Mouse (Mus musculus): ENCODE measurements around the gene Ell.
"Not testable (repeated sequence)": the region's sequence is repeated elsewhere in the genome, so short reads cannot be mapped to it uniquely, and the experiment has no call there.

Gene Ell

DNA sequence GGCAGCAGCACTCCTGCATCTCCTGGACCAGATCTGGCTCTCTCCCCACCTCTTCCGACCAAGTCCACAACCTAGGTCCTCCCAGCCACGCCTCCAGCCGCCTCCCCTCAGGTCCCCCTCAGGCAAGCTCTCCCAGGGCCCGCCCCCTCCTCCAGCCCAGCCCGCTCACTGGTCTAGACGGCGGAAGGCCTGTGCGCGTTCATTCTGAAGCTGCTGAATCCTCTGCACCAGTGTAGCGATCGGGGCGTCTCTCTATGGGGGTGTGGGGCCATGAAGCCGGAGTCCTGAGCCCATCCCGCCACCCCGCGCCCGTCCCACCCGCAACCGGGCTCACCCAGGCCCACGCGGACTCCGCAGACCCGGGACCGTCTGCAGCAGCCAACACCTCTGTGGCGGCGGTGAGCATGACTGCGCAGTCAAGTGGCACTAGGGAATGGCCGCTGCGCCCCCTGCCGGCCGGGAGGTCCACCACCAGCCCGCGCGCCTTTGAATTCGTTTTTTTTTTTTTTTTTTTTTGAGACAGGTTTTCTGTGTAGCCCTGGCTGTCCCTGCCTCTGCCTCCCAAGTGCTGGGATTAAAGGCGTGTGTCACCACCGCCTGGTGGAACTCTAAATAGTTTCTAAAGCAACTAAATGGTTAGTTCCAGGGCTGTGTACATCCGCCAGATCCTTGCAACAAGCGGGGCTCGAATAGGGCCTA, 32.8 kb upstream of the Ell start, which contains the start of gene Rex1bd:
Rex1bd (minus strand) TSS at position 425 of the 699 bp plus-strand sequence.
- peak; percentile 92 to 93 for DNase-seq (ENCODE audit: low spot score in 2 of 2)

DNA sequence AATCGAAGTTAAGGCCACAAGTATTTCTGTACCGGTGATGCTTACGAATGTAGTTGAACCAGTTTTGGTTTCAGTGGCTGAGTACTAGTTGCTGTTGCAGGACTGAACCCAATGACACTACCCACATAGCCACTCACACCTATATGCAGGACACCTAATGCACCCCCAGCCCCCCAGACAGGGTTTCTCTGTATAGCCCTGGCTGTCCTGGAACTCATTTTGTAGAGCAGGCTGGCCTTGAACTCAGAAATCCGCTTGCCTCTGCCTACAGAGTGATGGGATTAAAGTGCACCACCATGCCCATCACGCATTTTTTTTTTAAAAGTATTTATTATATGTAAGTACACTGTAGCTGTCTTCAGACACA, 32.2 kb upstream of the Ell start:
- no peak for DNase-seq (ENCODE audit: low spot score in 2 of 2)

DNA sequence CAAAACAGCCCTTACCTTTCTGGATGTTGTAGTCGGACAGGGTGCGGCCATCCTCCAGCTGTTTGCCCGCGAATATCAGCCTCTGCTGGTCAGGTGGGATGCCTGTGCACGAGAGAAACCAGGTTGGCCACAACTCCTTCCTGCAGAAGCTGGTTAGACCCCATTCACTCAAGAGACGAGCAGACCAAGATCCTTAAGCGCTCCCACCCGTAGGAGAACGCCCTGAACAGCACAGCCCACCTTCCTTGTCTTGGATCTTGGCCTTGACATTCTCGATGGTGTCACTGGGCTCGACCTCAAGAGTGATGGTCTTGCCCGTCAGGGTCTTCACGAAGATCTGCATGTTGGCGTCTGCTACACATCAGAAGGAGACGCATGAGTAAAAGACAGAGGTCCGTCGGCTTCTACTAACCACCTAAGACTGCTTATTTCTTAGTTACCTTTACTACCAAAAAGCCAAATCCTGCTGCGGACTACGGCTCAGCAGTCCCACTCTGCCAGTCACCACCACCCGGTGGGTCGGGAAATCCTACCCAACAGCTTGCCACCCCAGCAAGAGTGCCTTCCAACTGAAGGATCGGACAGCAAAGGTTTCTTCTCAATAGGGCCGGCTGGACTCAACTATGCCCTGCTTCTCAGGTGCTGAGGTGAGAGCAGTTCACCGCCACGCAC, 29.8 kb upstream of the Ell start:
- no peak for DNase-seq (ENCODE audit: low spot score in 2 of 2)

DNA sequence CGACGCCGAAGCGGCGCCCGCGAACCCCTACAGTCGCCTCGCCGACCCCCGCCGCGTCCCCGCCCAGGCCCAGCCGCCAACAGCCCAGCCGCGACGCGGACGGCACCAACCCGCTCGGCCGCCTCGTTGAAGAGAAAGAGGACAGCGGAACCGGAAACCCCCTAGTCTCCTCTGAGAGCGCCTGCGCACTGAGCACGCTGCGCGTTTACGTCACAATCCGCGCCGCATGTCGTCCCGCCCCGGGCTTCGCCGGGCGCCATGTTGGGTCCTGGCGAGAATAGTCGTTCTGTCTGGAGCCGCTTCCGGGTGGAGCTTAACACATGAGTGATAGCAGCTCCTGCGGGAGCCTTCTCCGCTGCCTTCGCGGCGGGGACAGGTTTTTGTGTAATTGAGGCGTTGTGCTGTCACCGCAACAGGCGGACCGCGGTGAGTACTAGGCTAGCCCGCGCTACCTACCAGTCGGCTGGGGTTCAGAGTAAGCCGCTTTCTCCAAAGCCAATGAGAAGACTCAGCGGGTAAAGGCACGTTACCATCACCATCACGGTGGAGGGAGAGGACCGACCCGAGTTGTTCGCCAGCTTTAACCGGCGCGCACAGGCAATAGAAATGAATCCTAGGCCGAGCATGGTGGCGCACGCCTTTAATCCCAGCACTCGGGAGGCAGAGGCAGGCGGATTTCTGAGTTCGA, 28.9 kb upstream of the Ell start, which contains the start of gene Uba52:
Uba52 (minus strand) TSS at position 574 of the 688 bp plus-strand sequence.
- peak; percentile 98 to 99 for DNase-seq (ENCODE audit: low spot score in 2 of 2)

DNA sequence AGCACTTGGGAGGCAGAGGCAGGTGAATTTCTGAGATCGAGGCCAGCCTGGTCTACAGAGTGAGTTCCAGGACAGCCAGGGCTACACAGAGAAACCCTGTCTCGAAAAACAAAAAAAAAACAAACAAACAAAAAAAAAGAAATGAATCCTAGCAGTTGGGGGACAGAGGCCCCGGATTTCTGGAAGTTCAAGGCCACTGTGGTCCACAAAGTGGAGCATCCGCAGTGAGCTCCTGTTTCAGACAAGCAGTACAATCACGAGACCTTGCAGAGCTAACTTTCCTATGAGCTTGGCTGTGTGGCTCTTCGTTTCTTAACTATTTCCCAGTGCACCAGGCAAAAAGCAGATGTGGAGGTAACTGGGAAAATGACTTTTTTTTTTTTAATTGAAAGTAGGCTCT, 28.1 kb upstream of the Ell start:
- DNase-seq (ENCODE audit: low spot score in 2 of 2): not testable (repeated sequence)

DNA sequence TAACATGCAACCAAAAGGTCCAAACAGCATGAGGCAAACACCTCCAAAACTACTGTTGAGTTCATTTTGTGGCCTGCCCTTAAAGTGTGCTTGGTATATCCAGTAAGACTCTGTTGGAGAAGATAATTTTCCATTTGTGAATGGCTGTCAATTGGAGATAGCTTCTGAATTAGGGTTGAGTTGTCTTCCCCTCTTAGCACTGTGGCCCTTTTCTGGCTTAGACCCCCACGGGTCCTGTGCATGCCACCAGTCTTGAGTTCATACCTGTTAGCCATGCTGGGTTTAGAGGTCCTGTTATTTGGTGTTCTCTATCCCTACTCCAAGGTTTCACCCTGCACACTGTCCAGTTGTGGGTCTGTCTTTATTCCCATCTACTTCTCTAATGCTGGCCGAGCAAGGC, 27.5 kb upstream of the Ell start:
- no peak for DNase-seq (ENCODE audit: low spot score in 2 of 2)

DNA sequence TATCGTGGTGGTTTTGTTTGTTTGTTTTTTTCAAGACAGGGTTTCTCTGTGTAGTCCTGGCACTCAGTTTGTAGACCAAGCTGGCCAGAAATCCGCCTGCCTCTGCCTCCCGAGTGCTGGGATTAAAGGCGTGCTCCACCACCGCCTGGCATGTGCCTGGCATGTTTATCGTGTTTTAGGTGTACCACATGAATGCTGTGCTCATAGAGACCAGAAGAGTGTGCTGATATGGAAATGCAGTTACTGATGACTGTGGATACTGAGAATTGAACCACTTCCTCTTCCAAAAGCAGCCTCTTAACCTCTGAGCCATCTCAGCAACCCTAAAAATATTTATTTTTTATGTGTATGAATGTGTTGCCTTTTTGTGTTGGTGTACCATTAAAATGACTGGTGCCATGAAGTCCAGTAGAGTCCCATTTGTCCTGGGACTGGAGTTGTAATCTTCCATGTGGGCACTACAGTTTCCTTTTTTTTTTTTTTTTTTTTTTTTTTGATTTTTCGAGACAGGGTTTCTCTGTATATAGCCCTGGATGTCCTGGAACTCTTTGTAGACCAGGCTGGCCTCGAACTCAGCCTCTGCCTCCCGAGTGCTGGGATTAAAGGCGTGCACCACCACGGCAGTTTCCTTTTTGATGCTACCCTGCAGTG, 26.9 kb upstream of the Ell start:
- no peak for DNase-seq (ENCODE audit: low spot score in 2 of 2)

DNA sequence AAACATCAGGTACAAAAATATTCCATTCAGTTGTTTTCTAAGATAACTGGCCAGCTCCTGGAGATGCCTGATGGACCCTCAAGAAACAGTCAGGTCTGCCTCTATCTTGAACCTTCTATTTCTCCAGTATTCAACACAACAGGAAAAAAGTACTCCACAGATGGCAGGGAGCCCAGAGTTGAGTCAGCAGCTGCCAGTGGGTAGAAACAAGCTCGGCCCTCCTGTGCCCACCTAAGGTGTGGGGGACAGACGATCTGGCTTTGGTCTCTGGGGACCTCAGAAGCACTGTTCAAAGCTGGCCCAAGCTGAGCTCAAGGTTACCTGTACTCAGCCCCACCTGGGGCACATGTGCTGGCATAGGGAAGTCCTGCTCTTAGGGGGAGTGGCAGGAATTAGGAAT, 25.8 kb upstream of the Ell start:
- peak; percentile 66 to 72 for DNase-seq (ENCODE audit: low spot score in 2 of 2)

DNA sequence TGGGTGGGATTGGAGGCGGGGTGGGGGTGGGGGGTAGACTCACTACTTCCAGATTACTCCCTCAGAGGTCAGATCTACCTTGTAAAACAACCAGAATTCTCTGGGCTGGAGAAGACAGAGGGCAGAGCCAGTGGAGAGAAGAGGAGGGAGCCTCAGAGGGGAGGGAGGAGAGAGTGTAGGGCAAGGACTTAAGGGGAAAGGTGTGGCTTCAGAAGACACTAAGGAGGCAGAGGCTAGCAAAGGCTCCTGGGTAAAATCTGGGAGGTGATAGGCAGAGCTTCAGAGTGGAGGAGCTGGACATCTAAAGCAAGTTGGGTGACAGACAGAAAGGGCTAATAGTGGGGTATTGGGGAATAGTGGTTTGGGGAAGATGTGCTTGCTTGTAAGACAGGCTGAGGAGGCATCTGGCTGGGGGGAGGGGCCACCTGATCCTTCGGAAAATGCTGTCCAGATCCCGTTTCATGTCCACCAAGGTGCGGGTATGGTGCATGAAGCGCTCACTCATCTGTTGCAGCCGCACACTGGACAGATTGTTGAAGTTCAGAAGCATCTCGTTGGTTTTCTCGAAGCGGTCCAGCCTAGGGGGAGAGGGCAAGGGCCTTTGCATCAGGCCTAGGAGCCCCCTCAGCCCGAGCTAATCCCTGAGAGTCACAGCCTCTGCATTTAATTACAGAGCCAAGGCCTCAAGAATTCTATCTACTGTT, 21.2 kb upstream of the Ell start:
- DNase-seq (ENCODE audit: low spot score in 2 of 2): no peak

DNA sequence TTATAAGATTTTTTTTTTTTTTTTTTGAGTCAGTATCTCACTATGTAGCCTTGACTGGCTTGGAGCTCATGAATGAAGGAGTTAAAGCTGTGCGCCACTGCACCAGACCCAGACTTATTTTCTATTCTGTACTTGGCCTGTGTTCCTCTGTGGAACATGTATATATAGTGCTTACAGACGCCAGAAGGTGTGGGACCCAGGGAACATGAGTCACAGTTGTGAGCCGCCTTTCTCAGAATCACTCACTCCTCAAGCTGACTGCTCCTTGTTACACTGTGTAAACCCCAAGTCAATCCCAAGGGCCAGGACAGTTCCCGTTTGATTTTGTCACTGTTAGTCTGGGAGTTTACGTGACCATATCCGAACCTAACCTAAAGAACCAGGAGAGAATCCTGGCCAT, 20.2 kb upstream of the Ell start:
- DNase-seq (ENCODE audit: low spot score in 2 of 2): no peak

DNA sequence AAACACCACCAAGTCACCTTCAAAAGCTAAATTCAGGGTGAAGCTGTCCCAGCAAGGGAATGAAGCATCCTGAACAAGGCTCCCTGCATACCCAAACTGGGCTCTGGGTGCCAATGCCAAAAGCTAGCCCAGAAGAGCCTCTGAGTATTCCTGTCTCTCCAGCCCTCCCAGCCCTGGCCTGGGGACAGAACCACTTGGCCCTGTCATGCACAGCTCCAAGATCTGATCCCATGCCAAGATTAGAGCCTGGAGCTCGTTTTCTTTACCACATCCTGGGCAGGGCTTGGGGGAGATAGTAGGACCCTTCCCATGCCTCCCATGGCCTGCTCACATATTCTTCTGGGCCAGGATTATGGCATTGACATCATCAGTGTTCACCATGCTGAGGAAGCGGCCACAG, 19.7 kb upstream of the Ell start:
- DNase-seq (ENCODE audit: low spot score in 2 of 2): no peak

DNA sequence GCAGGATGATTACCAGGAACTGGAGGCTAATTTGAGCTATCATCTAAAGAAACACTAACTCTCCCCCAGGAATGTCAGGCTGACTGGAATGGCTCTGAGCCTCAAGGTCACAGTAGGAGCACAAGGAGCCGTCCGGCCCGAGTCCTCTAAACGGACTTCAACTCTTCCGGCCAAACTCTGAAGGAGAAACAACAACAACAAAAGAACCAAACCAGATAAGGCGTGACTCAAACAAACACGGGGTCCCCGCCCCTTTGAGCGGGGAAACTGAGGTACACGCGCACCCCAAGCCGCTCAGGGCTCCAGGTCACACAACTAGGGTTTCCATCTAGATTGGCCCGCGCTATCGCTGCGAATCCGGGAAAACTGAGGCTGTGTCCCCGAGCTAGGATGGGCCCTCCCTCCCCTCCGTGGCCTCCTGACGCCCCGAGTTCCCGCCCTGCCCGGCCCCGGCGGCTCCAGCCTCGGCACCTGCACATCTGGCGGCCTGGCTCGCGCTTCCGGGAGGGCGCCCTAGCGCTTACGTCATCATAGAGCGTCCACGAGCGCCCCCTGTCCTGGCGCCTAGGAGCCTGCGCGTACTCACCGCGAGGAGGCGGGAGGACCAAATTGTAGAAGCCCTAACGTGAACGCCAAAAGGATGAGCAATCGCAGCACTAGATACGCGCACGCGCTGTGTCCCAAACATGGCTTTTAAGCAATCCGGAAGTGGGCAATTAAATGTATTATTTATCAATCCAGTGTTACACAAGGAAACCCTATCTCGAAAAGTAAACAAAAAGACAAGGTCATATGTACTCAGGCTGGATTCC, 16.5 kb upstream of the Ell start:
- DNase-seq (ENCODE audit: low spot score in 2 of 2): peak; percentile 96

DNA sequence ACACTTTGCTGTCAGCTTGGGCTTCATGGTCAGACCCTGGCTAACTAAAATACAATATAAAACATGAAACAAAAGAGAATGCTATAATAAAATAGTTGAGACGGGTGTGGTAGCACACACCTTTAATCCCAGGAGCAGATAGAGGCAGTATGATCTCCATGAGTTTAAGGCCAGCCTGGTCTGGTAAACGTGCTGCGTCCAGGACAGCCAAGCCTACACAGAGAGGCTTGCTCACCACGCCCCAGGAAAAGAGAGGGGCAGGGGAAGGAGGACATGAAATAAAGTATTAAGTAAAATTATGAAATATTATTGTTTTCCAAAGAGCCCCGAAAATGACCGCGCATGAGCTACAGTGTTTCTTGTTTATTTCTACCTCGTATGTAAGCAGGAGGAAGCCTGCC, 12.1 kb upstream of the Ell start:
- DNase-seq (ENCODE audit: low spot score in 2 of 2): no peak

DNA sequence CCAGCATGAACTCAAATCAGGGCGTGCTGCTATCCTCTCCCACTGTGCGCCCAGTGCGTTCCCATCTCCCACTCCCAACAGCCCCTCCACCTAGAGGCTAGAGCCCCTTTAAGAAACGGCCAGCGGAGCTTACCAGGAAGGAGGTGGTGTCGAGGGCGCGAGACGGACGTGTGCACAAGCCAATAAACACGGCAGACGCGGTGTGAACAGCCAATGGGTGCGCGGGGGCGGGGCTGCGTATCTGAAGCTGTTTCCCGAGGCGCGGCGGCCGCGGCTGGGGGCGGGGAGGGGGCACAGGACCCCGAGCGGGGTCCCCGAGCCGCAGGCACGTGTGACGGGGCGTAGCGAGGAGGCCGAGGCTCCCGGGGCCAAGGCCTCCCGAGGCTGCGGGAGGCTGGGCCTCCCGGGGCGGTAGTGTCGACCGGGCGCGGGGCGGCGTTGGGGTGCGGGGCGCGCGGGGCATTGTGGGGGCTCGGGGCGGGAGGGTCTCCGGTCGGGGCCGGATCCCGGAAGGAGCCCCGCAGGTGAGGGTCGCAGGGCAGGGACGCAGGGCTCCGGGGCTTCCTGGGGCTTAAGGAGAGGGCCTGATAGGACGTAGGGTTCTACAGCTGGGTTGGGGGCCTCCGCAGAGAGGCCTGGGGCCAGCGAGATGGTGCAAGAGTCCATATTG, 11.6 kb upstream of the Ell start, which contains the start of the genes Fkbp8 and Kxd1:
Fkbp8 (plus strand) TSS at position 213 of the 670 bp plus-strand sequence.
Kxd1 (minus strand) TSS at position 445 of the 670 bp plus-strand sequence.
- DNase-seq (ENCODE audit: low spot score in 2 of 2): peak; percentile 99 to 100

DNA sequence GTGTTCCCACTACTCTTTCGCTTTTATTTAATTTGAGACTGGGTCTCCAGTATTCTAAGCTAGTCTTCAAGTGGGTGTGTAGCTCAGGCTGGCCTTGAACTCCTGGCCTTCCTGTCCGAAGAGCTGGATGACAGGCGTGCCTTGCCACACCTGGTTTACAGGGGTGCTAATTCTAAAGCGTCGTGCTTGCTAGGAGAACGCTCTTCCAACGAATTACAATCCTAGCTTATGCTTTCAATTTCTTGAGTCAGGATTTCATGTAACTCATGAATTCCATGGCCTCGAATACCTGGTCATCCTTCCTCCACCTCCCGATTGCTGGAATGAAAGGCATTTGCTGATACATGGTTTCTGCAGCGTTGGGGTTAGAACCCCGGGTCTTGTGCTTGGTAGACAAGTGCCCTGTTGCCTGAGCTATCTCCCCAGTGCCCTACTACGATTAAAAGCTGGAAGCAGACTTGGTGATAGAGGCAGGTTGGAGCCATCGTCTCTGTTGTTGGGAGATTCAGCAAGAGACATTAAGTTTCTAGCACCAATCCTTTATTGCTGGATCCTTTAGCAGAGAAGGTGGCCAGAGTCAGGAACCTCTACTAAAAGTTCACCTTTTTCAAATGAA, 11.0 kb upstream of the Ell start:
- DNase-seq (ENCODE audit: low spot score in 2 of 2): no peak

DNA sequence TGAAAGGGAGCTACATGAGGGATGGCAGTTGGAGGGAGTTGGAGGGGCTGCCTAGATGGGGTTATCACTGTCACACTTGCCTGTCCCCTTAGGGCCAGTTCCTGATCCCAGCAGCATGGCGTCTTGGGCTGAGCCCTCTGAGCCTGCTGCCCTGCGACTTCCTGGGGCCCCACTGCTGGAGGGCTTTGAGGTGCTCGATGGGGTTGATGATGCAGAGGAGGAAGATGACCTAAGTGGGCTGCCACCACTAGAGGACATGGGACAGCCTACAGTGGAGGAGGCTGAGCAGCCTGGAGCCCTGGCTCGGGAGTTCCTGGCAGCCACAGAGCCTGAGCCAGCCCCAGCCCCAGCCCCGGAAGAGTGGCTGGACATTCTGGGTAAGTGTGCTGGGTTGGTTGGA, 10.0 kb upstream of the Ell start:
- DNase-seq (ENCODE audit: low spot score in 2 of 2): no peak

DNA sequence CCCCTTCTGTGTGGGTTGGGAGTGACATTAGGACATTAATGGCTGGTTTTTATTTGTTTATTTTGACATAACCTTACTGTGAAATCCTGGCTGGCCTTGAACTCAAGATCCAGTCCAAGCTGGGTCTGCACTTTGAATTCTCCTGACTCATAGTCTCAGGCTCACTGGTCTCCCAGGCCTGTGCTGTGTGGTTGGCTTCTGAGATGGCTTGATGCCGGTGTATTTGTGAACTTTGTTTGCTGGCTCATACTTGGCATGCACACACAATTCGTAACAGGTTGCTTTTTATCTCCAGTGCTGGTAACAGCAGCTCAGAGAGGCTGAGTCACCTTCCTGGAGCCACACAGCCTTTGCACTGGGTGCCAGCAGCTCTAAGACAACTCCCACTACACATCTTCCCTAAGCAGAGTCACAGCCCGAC, 9.5 kb upstream of the Ell start:
- DNase-seq (ENCODE audit: low spot score in 2 of 2): no peak

DNA sequence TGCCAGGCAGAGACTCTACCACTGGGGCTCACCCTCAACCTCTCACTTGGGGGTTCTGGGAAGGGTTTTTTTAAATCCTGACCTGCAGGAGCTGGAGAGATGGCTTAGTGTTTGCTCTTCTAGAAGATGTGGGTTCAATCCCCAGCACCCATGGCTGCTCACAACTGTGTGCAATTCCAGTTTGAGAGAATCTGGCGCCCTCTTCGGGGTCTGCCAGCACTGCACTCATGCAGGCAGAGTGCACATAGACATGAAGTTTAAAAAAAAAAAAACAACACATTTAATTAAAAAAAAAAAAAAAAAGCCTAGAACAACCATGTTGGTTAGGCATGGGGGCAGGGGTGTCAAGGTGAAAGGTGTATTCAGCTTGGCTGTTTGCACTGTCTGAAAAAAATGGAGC, 8.9 kb upstream of the Ell start:
- DNase-seq (ENCODE audit: low spot score in 2 of 2): no peak

DNA sequence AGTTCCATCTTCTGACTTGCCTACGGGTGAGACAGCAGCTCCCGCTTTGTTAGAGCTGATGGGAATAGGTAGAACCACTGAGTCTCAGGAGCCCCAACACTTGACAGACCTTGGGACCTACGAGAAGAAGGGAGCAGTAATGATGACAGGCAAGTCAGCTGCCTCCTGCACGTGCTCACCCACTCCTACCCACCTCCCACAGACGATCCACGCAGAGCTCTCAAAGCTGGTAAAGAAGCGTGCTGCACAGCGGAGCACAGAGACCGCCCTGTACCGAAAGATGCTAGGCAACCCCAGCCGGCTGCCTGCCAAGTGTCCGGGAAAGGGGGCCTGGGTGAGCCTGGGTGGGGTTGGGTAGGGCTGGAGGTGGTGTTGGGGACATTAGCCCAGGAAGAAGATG, 5.0 kb upstream of the Ell start:
- no peak for DNase-seq (ENCODE audit: low spot score in 2 of 2)

DNA sequence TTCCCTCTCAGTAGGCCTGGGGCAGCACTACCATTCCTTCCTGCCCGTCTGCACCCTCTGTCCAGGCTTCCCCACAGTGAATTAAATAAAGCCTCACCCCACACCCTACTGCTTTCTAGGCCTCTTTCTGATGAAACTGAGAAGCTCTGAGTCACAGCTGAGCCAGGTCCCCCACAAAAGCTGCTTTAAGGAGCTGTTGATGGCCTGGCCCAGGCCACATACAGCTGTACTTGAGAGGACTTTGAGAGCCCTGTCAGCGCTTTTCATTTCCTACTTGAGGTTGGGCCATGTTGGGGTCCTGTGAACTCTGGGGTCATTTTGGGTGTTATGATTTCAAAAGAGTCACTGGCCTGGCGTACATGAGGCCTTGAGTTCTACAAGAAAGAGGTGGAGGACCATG, 4.0 kb upstream of the Ell start:
- DNase-seq (ENCODE audit: low spot score in 2 of 2): no peak

All from frontal cortex, postnatal 36 days (tissue).